Mouse (Mus musculus): ENCODE data around the gene Palld. TPM values are rescaled to one million over a fixed set of nuclear protein-coding genes. Genes with fewer than 3 reads are reported as not detected.

Gene Palld
- polyA plus RNA-seq, 1 experiment from 2014 or later: 24.5 TPM

GRCm38 (mm10) chr8:61848581-61849162, 53.8 kb downstream of the Palld start:
- no peak overlapping the region for H3K4me3 ChIP-seq
- H3K27ac ChIP-seq: no peak overlapping the region
- peaks cover 4% of the 10 kb centered on the region; the same call in 1 of the 2 replicates for H3K4me1 ChIP-seq (replicated peaks)
- 53% methylated on average over 7 of the region's 7 CpGs for WGBS
- H3K9me3 ChIP-seq: no peaks in the 10 kb centered on the region
- no peak overlapping the region for H3K4me2 ChIP-seq
- no peak overlapping the region for H3K9ac ChIP-seq
- H3K27me3 ChIP-seq: no peaks in the 10 kb centered on the region
- no peak for ATAC-seq (ENCODE audit: low FRiP score)
- no peaks in the 10 kb centered on the region for H3K36me3 ChIP-seq

- no peak for ATAC-seq (ENCODE audit: low FRiP score)
- no peak overlapping the region for H3K27ac ChIP-seq
- WGBS: 86% methylated on average over 5 of the region's 5 CpGs
Observed at GRCm38 (mm10) chr8:61847494-61847893, 55.0 kb downstream of the Palld start.

GRCm38 (mm10) chr8:61844992-61845391, 57.5 kb downstream of the Palld start:
- H3K27me3 ChIP-seq: no peaks in the 10 kb centered on the region
- WGBS: 85% methylated on average over 2 of the region's 2 CpGs
- no peaks in the 10 kb centered on the region for H3K9me3 ChIP-seq
- H3K4me1 ChIP-seq (replicated peaks): peaks cover 4% of the 10 kb centered on the region; the same call in 1 of the 2 replicates
- no peak for ATAC-seq (ENCODE audit: low FRiP score)
- no peak overlapping the region for H3K4me3 ChIP-seq
- H3K4me2 ChIP-seq: no peak overlapping the region
- no peak overlapping the region for H3K9ac ChIP-seq
- H3K27ac ChIP-seq: no peak overlapping the region
- no peaks in the 10 kb centered on the region for H3K36me3 ChIP-seq

More at GRCm38 (mm10) chr8:61847494-61847893, 55.0 kb downstream of the Palld start:
- Histone ChIP-seq H3K27me3 (no peaks in the 10 kb centered on the region), H3K9ac (no peak overlapping the region), H3K9me3 (no peaks in the 10 kb centered on the region), H3K4me3 (no peak overlapping the region), H3K4me2 (no peak overlapping the region), H3K36me3 (no peaks in the 10 kb centered on the region), H3K4me1 (replicated peaks) (peaks cover 4% of the 10 kb centered on the region; the same call in 1 of the 2 replicates)

DNA sequence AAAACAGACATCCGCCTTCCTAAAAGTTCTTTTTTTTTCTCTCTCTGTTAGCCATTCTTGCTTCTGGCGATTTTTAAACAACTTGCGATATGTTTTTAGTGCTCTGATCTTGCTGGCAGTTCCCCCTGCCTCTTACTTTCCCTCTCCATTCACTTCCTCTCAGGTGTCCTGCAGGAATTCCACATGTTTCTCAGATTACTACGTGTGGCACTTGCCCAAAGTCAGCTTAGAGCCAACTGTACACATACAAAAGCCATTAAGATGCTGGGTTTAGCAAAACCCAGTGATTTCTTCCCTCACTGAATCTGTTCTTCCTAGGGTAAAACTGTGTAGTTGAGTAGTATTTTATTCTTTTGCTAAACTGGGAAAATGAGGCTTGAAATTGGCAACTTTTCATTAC, 57.9 kb downstream of the Palld start:
- no peak overlapping the region for H3K4me3 ChIP-seq
- H3K9me3 ChIP-seq: no peaks in the 10 kb centered on the region
- no peak overlapping the region for H3K9ac ChIP-seq
- H3K27me3 ChIP-seq: no peaks in the 10 kb centered on the region
- H3K4me1 ChIP-seq (replicated peaks): peaks cover 4% of the 10 kb centered on the region; the same call in 1 of the 2 replicates
- no peak overlapping the region for H3K4me2 ChIP-seq
- no peaks in the 10 kb centered on the region for H3K36me3 ChIP-seq
- no peak overlapping the region for H3K27ac ChIP-seq
- 82% methylated on average over 4 of the region's 4 CpGs for WGBS
- ATAC-seq (ENCODE audit: low FRiP score): no peak

- ATAC-seq (ENCODE audit: low FRiP score): no peak
- Histone ChIP-seq H3K4me2 (no peak overlapping the region), H3K9ac (no peak overlapping the region), H3K4me1 (replicated peaks) (peaks cover 3% of the 10 kb centered on the region; the same call in 1 of the 2 replicates), H3K27me3 (no peaks in the 10 kb centered on the region), H3K27ac (no peak overlapping the region), H3K36me3 (no peaks in the 10 kb centered on the region), H3K4me3 (no peak overlapping the region), H3K9me3 (no peaks in the 10 kb centered on the region)
- WGBS: 89% methylated on average over 8 of the region's 8 CpGs
Observed at GRCm38 (mm10) chr8:61843776-61844175, 58.7 kb downstream of the Palld start.

- WGBS: 84% methylated on average over 3 of the region's 3 CpGs
Observed at GRCm38 (mm10) chr8:61833211-61833610, 69.3 kb downstream of the Palld start.

GRCm38 (mm10) chr8:61831944-61832343, 70.5 kb downstream of the Palld start:
- no peaks in the 10 kb centered on the region for H3K27me3 ChIP-seq
- no peak overlapping the region for H3K4me2 ChIP-seq
- ATAC-seq (ENCODE audit: low FRiP score): no peak
- no peak overlapping the region for H3K9ac ChIP-seq
- no peaks in the 10 kb centered on the region for H3K36me3 ChIP-seq
- H3K4me3 ChIP-seq: no peak overlapping the region
- 85% methylated on average over 4 of the region's 4 CpGs for WGBS
- H3K4me1 ChIP-seq (replicated peaks): no peaks in the 10 kb centered on the region
- no peak overlapping the region for H3K27ac ChIP-seq
- H3K9me3 ChIP-seq: no peaks in the 10 kb centered on the region

More at GRCm38 (mm10) chr8:61833211-61833610, 69.3 kb downstream of the Palld start:
- no peaks in the 10 kb centered on the region for H3K27me3 ChIP-seq
- H3K4me3 ChIP-seq: no peak overlapping the region
- no peaks in the 10 kb centered on the region for H3K9me3 ChIP-seq
- H3K9ac ChIP-seq: no peak overlapping the region
- no peak for ATAC-seq (ENCODE audit: low FRiP score)
- no peaks in the 10 kb centered on the region for H3K36me3 ChIP-seq
- no peaks in the 10 kb centered on the region for H3K4me1 ChIP-seq (replicated peaks)
- H3K27ac ChIP-seq: no peak overlapping the region
- H3K4me2 ChIP-seq: no peak overlapping the region

DNA sequence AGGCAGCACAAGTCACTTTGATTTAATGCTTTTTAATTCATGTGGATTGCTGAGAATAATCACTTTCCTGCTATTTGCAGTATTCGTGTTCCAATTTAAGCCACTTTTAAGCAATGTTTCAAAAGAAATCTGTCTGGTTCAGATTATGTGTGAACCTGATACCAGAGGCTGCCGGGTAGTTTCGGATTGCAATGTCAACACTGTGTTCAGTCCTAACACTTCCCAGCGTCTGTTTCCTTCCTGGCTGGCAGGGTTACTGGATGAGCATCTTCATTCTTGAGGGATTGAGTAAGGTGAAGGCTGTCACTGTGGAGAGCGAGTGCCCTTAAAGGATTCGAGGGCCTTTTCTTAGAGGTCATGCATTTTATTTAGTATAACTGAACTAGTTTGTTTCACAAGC, 71.7 kb downstream of the Palld start:
- H3K36me3 ChIP-seq: no peaks in the 10 kb centered on the region
- H3K9me3 ChIP-seq: no peaks in the 10 kb centered on the region
- no peak overlapping the region for H3K27ac ChIP-seq
- ATAC-seq (ENCODE audit: low FRiP score): no peak
- no peaks in the 10 kb centered on the region for H3K27me3 ChIP-seq
- H3K4me3 ChIP-seq: no peak overlapping the region
- H3K9ac ChIP-seq: no peak overlapping the region
- no peaks in the 10 kb centered on the region for H3K4me1 ChIP-seq (replicated peaks)
- no peak overlapping the region for H3K4me2 ChIP-seq
- 73% methylated on average over 6 of the region's 6 CpGs for whole genome bisulfite sequencing

DNA sequence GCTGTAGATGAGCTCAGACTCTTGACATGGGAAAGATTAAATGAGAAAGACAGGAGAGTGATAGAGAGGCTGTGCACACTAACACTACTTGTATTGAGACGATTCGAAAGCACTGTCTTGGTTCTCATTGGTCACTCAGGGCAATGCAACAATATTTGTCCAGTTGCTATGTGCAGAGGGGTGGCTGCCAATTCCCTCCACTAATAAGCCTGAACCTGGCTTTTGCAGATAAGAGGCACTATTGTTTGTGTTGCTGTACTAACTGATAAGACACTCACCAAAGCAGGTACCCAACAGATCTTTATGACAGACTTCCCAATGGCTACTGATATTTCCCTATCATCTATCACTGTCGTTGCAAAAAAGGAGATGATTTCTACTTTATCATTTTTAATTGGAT, 77.9 kb downstream of the Palld start:
- peaks cover 5% of the 10 kb centered on the region for H3K4me1 ChIP-seq (replicated peaks)
- H3K4me2 ChIP-seq: no peak overlapping the region
- no peaks in the 10 kb centered on the region for H3K9me3 ChIP-seq
- no peaks in the 10 kb centered on the region for H3K36me3 ChIP-seq
- ATAC-seq (ENCODE audit: low FRiP score): no peak
- H3K27me3 ChIP-seq: no peaks in the 10 kb centered on the region
- no peak overlapping the region for H3K4me3 ChIP-seq
- 74% methylated on average over 3 of the region's 3 CpGs for WGBS
- H3K9ac ChIP-seq: no peak overlapping the region
- no peak overlapping the region for H3K27ac ChIP-seq

GRCm38 (mm10) chr8:61823157-61823556, 79.3 kb downstream of the Palld start:
- Histone ChIP-seq H3K4me1 (replicated peaks) (peaks cover 5% of the 10 kb centered on the region), H3K27ac (no peak overlapping the region), H3K9ac (no peak overlapping the region), H3K4me2 (no peak overlapping the region), H3K4me3 (no peak overlapping the region), H3K27me3 (no peaks in the 10 kb centered on the region), H3K9me3 (no peaks in the 10 kb centered on the region), H3K36me3 (no peaks in the 10 kb centered on the region)
- 38% methylated on average over 5 of the region's 5 CpGs for WGBS
- ATAC-seq (ENCODE audit: low FRiP score): no peak

DNA sequence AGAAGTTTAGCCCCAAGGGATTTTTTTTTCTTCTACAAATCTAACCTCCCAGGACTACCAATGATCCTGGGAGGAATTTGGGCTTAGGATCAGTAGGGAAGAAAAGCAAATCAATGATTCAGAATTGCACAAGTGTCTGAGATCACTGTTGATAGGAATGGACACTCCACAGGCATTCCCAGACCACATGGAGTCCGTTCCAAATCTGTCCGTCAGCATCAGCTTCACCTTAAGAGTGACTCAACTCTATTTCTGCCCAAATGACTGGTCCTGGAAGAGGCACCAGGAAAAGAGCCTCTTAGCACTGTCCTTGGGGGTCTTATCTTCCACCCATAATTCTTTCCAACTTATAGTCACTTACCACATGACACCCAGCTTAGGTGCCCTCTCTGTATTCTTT, 98.7 kb downstream of the Palld start:
- no peak overlapping the region for H3K4me3 ChIP-seq
- H3K4me2 ChIP-seq: no peak overlapping the region
- no peak overlapping the region for H3K27ac ChIP-seq
- H3K36me3 ChIP-seq: no peaks in the 10 kb centered on the region
- no peaks in the 10 kb centered on the region for H3K4me1 ChIP-seq (replicated peaks)
- no peak for ATAC-seq (ENCODE audit: low FRiP score)
- no peaks in the 10 kb centered on the region for H3K9me3 ChIP-seq
- H3K27me3 ChIP-seq: no peaks in the 10 kb centered on the region
- H3K9ac ChIP-seq: no peak overlapping the region
- WGBS: 94% methylated on average over 2 of the region's 2 CpGs

DNA sequence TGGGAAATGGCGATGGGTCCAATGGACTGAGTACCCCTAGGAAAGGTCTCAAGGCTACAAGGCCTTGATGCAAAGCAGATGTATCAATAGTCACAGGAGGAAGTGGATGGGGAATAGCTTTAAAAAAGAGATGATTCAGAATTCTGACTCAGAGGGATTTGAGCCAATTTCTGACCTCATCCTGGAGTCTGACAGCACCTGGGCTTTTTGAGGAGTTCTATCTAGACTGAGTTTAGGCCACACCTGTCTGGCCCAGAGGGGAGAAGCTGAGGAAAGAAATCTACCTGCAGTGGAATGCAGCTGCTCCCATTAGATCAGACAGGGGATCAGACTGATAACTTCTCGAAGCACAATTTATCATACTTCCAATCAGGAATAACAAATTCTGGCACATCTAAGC, 99.7 kb downstream of the Palld start:
- no peak overlapping the region for H3K4me2 ChIP-seq
- H3K9me3 ChIP-seq: no peaks in the 10 kb centered on the region
- no peak overlapping the region for H3K27ac ChIP-seq
- no peaks in the 10 kb centered on the region for H3K27me3 ChIP-seq
- no peak overlapping the region for H3K4me3 ChIP-seq
- ATAC-seq (ENCODE audit: low FRiP score): no peak
- 91% methylated on average over 2 of the region's 2 CpGs for WGBS
- no peak overlapping the region for H3K9ac ChIP-seq
- H3K36me3 ChIP-seq: no peaks in the 10 kb centered on the region
- no peaks in the 10 kb centered on the region for H3K4me1 ChIP-seq (replicated peaks)

- Histone ChIP-seq H3K9ac (no peak overlapping the region), H3K27ac (no peak overlapping the region), H3K9me3 (no peaks in the 10 kb centered on the region), H3K4me3 (no peak overlapping the region), H3K4me1 (replicated peaks) (peaks cover 4% of the 10 kb centered on the region; the same call in 1 of the 2 replicates), H3K27me3 (no peaks in the 10 kb centered on the region), H3K4me2 (no peak overlapping the region), H3K36me3 (no peaks in the 10 kb centered on the region)
- 58% methylated on average over 1 of the region's 1 CpGs for WGBS
- no peak for ATAC-seq (ENCODE audit: low FRiP score)
Observed at GRCm38 (mm10) chr8:61797391-61797947, 105.0 kb downstream of the Palld start.
